Mouse (Mus musculus) stomach, postnatal 0 days (tissue): ENCODE results near the gene Arhgdib. TPM values are rescaled to one million over a fixed set of nuclear protein-coding genes. Genes with fewer than 3 reads are reported as not detected.

Source experiments
- ATAC-seq: fragments of 200-750 bp; cut with Nextera tagmentation; 2 replicates; pipeline ENCODE4 v1.8.0; 2017; ENCODE audit not compliant: low FRiP score, low TSS enrichment
- DNase-seq: peaks from one replicate; pipeline ENCODE4 v3.0.0-alpha.2; 2016; ENCODE audit warnings: low spot score
- H3K27ac ChIP-seq: fragments of 300-500 bp; sonication (generic); replicated peaks from 2 replicates; pipeline ENCODE4 v1.5.1; 2014; ENCODE audit warnings: mild to moderate bottlenecking, control low read depth
- H3K27me3 ChIP-seq: fragments of 300-500 bp; sonication (generic); 2 replicates; pipeline ENCODE4 v1.6.1; 2014; ENCODE audit warnings: low read length; ENCODE audit not compliant: control insufficient read depth, insufficient read depth
- H3K36me3 ChIP-seq: fragments of 300-500 bp; sonication (generic); 2 replicates; pipeline ENCODE4 v1.6.1; 2014; ENCODE audit warnings: low read length, mixed read lengths; ENCODE audit not compliant: control insufficient read depth, insufficient read depth
- H3K4me1 ChIP-seq: fragments of 300-500 bp; sonication (generic); replicated peaks from 2 replicates; pipeline ENCODE4 v1.6.1; 2014; ENCODE audit warnings: antibody characterized with exemption; ENCODE audit not compliant: control insufficient read depth, insufficient read depth
- H3K4me2 ChIP-seq: fragments of 300-500 bp; sonication (generic); replicated peaks from 2 replicates; pipeline ENCODE4 v1.6.1; 2014; ENCODE audit warnings: low read depth, mild to moderate bottlenecking, control low read depth, moderate library complexity
- H3K4me3 ChIP-seq: fragments of 300-500 bp; sonication (generic); 2 replicates; pipeline ENCODE4 v1.5.1; 2014; ENCODE audit warnings: low read depth, low read length, control low read depth
- H3K9ac ChIP-seq: fragments of 300-500 bp; sonication (generic); 2 replicates; pipeline ENCODE4 v1.6.1; 2014; ENCODE audit warnings: mild to moderate bottlenecking, low read length, control low read depth, mixed read lengths
- H3K9me3 ChIP-seq: fragments of 300-500 bp; sonication (generic); 2 replicates; pipeline ENCODE4 v1.6.1; 2016; ENCODE audit warnings: low read length; ENCODE audit not compliant: control insufficient read depth
- CTCF ChIP-seq: IDR thresholded peaks from 2 replicates; pipeline ENCODE4 v1.5.1; 2016; ENCODE audit warnings: antibody characterized with exemption, low read depth, mild to moderate bottlenecking, moderate library complexity
- EP300 ChIP-seq: optimal IDR thresholded peaks from 2 replicates; pipeline ENCODE3; 2016; ENCODE audit warnings: antibody characterized with exemption
- WGBS: fragments of 180-500 bp; shearing (Covaris S2); extraction: QIAGEN DNeasy Blood & Tissue Kit; methylation state at CpG from one replicate; pipeline ENCODE4 v1.1.7; 2014; 5-methylcytosine and 5-hydroxymethylcytosine counted together
- polyA plus RNA-seq: library from polyadenylated mRNA; unstranded; fragments of >200 nt; fragmentation: Nextera tagmentation; extraction: Ambion mirVana; gene quantifications from 2 replicates; pipeline ENCODE4 v1.2.1, GENCODE M21; 2015

Arhgdib gene
- polyA plus RNA-seq, 1 experiment from 2014 or later: 34.9 TPM

- ATAC-seq: peak; percentile 92
- Histone ChIP-seq H3K36me3 (no peaks in the 10 kb centered on the region), H3K27ac (peak overlapping the region; percentile 70; the same call in 1 of the 2 replicates), H3K4me3 (no peak overlapping the region), H3K4me1 (peaks cover 6% of the 10 kb centered on the region; the same call in 1 of the 2 replicates), H3K9ac (0 out of 2 replicates have a peak overlapping the region, but pooled peaks have one; percentile 45), H3K4me2 (peak overlapping the region; percentile 38), H3K27me3 (no peaks in the 10 kb centered on the region), H3K9me3 (no peaks in the 10 kb centered on the region)
- 7% methylated on average over 12 of the region's 12 CpGs for WGBS
- TF ChIP-seq EP300 (no peak), CTCF (no peak)
- peak; percentile 73 for DNase-seq
These were observed 11.0 kb downstream of the Arhgdib start for GRCm38 (mm10) chr6:136930677-136931076.

GRCm38 (mm10) chr6:136927626-136928025, 14.1 kb downstream of the Arhgdib start:
- Histone ChIP-seq H3K4me1 (peaks cover 6% of the 10 kb centered on the region; the same call in 1 of the 2 replicates), H3K4me3 (no peak overlapping the region), H3K9ac (no peak overlapping the region), H3K27me3 (no peaks in the 10 kb centered on the region), H3K36me3 (no peaks in the 10 kb centered on the region), H3K4me2 (no peak overlapping the region), H3K27ac (no peak overlapping the region), H3K9me3 (no peaks in the 10 kb centered on the region)
- ATAC-seq (no peak), DNase-seq (no peak)
- TF ChIP-seq CTCF (no peak), EP300 (no peak)
- WGBS: 81% methylated on average over 1 of the region's 1 CpGs

GRCm38 (mm10) chr6:136925049-136925448, 16.6 kb downstream of the Arhgdib start:
- Histone ChIP-seq H3K27me3 (no peaks in the 10 kb centered on the region), H3K9me3 (no peaks in the 10 kb centered on the region), H3K4me2 (no peak overlapping the region), H3K27ac (no peak overlapping the region), H3K4me3 (no peak overlapping the region), H3K36me3 (no peaks in the 10 kb centered on the region), H3K4me1 (no peaks in the 10 kb centered on the region), H3K9ac (no peak overlapping the region)
- DNase-seq: no peak
- no peak for TF ChIP-seq CTCF
- ATAC-seq: no peak
- WGBS: 61% methylated on average over 8 of the region's 8 CpGs

DNA sequence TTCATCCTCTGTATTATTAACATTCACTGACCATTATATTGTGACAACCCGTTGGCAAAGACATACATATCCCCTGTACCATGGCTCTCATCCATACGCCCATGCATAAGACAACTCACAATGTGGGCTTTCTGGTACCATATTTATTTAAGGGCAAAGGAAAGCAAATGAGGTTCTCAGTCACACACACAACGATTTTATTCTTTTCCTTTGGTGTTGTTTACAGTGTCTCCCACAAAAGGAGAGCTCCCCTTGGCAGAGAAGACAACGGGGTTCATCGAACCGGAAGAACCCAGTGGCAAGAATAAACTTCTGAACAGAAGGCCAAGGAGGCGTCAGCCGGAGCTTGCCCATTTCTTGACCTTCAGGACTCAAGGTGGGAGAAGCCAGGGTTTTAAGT, 18.2 kb downstream of the Arhgdib start, which contains the start of gene Pde6h:
Pde6h (plus strand) TSS at position 301 of the 400 bp plus-strand sequence.
- no peak for DNase-seq
- Histone ChIP-seq H3K4me3 (no peak within 1 kb of the TSS), H3K36me3 (no peaks in the 10 kb centered on the region), H3K4me1 (no peaks in the 10 kb centered on the region), H3K4me2 (no peak within 1 kb of the TSS), H3K27me3 (no peaks in the 10 kb centered on the region), H3K9ac (no peak within 1 kb of the TSS), H3K27ac (no peak within 1 kb of the TSS), H3K9me3 (no peaks in the 10 kb centered on the region)
- ATAC-seq: no peak
- TF ChIP-seq EP300: no peak
- no peak for TF ChIP-seq CTCF
- WGBS: 92% methylated on average over 8 of the region's 8 CpGs

DNA sequence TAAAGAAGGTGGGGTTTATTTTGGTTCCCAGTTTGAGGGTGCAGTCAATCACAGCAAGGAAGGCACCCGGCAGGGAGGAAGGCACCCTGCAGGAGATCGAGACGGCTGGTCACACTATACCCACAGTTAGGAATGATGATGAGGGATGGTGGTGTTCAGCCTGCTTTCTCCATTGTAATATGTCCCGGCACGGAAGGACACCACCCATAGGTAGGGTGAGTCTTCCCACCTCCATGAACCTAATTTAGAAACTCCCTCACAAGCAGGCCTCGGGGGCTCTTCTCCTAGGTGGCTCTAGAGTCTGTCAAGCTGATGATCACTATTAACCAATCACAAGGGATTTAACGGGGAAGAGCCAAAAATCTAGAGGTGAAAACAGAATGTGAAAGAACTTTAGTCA, 18.8 kb downstream of the Arhgdib start:
- DNase-seq (no peak), ATAC-seq (no peak)
- no peaks in the 10 kb centered on the region for H3K36me3 ChIP-seq
- no peak overlapping the region for H3K4me2 ChIP-seq
- 0 out of 2 replicates have a peak, but pooled peaks cover 2% of the 10 kb centered on the region for H3K4me1 ChIP-seq
- H3K9me3 ChIP-seq: no peaks in the 10 kb centered on the region
- 86% methylated on average over 7 of the region's 7 CpGs for WGBS
- H3K4me3 ChIP-seq: no peak overlapping the region
- no peak overlapping the region for H3K9ac ChIP-seq
- no peaks in the 10 kb centered on the region for H3K27me3 ChIP-seq
- H3K27ac ChIP-seq: no peak overlapping the region
- TF ChIP-seq EP300: no peak
- TF ChIP-seq CTCF: no peak

GRCm38 (mm10) chr6:136922080-136922479, 19.6 kb downstream of the Arhgdib start, which contains the start of gene Erp27:
Gene Erp27 (minus strand): TSS chr6:136922180.
- Histone ChIP-seq H3K4me2 (no peak within 1 kb of the TSS), H3K27me3 (no peaks in the 10 kb centered on the region), H3K36me3 (no peaks in the 10 kb centered on the region), H3K27ac (no peak within 1 kb of the TSS), H3K9me3 (no peaks in the 10 kb centered on the region), H3K9ac (no peak within 1 kb of the TSS), H3K4me3 (no peak within 1 kb of the TSS), H3K4me1 (0 out of 2 replicates have a peak, but pooled peaks cover 2% of the 10 kb centered on the region)
- 51% methylated on average over 5 of the region's 5 CpGs for WGBS
- DNase-seq: no peak
- no peak for ATAC-seq
- TF ChIP-seq CTCF: no peak
- no peak for TF ChIP-seq EP300
